Mouse (Mus musculus) heart, embryonic 12.5 days (tissue): ENCODE data around the gene Pds5a. TPM values are rescaled to one million over a fixed set of nuclear protein-coding genes. Genes with fewer than 3 reads are reported as not detected.
"Not testable (repeated sequence)": the region's sequence is repeated elsewhere in the genome, so short reads cannot be mapped to it uniquely, and the experiment has no call there.

ENCODE experiments used
- ATAC-seq: fragments of 200-750 bp; cut with Nextera tagmentation; 2 replicates; pipeline ENCODE4 v1.8.0; 2017; ENCODE audit warnings: moderate TSS enrichment, moderate library complexity; ENCODE audit not compliant: insufficient number of reproducible peaks, low FRiP score
- H3K27ac ChIP-seq: fragments of 300-500 bp; sonication (generic); 2 replicates; pipeline ENCODE4 v1.5.1; 2016; ENCODE audit warnings: mild to moderate bottlenecking, moderate library complexity; ENCODE audit not compliant: poor library complexity, severe bottlenecking
- H3K27me3 ChIP-seq: fragments of 300-500 bp; sonication (generic); replicated peaks from 2 replicates; pipeline ENCODE4 v1.6.1; 2016; ENCODE audit warnings: mild to moderate bottlenecking, moderate library complexity
- H3K36me3 ChIP-seq: fragments of 300-500 bp; sonication (generic); 2 replicates; pipeline ENCODE4 v1.6.1; 2016; ENCODE audit warnings: mild to moderate bottlenecking, moderate library complexity
- H3K4me1 ChIP-seq: fragments of 300-500 bp; sonication (generic); replicated peaks from 2 replicates; pipeline ENCODE4 v1.6.1; 2016; ENCODE audit warnings: mild to moderate bottlenecking
- H3K4me2 ChIP-seq: fragments of 300-500 bp; sonication (generic); 2 replicates; pipeline ENCODE4 v1.6.1; 2016; ENCODE audit warnings: mild to moderate bottlenecking, moderate library complexity
- H3K4me3 ChIP-seq: fragments of 300-500 bp; sonication (generic); 2 replicates; pipeline ENCODE4 v1.5.1; 2016; ENCODE audit warnings: mild to moderate bottlenecking
- H3K9ac ChIP-seq: fragments of 300-500 bp; sonication (generic); 2 replicates; pipeline ENCODE4 v1.6.1; 2016; ENCODE audit warnings: mild to moderate bottlenecking, moderate library complexity
- H3K9me3 ChIP-seq: fragments of 300-500 bp; sonication (generic); replicated peaks from 2 replicates; pipeline ENCODE4 v1.6.1; 2016; ENCODE audit warnings: mild to moderate bottlenecking, moderate library complexity
- WGBS: fragments of 180-500 bp; shearing (Covaris S2); methylation state at CpG from one replicate; pipeline ENCODE4 v1.1.7; 2016; 5-methylcytosine and 5-hydroxymethylcytosine counted together
- polyA plus RNA-seq: library from polyadenylated mRNA; unstranded; fragments of >200 nt; fragmentation: Nextera tagmentation; extraction: Ambion mirVana; gene quantifications from 2 replicates; pipeline ENCODE4 v1.2.1, GENCODE M21; 2016

Pds5a gene
- polyA plus RNA-seq, 1 experiment from 2014 or later = 61.7 TPM

- Histone ChIP-seq H3K36me3 (peaks cover 27% of the 10 kb centered on the region), H3K4me1 (peaks cover 24% of the 10 kb centered on the region)
- H3K27me3 ChIP-seq, H3K9me3 ChIP-seq, H3K4me3 ChIP-seq, H3K9ac ChIP-seq, ATAC-seq, H3K27ac ChIP-seq, H3K4me2 ChIP-seq: not testable (repeated sequence)
- 74% methylated on average over 3 of the region's 3 CpGs for WGBS
Measured at GRCm38 (mm10) chr5:65694076-65694475, 4.0 kb downstream of the Pds5a start.

- no peak overlapping the region for H3K4me2 ChIP-seq
- H3K4me3 ChIP-seq = no peak overlapping the region
- ATAC-seq = no peak
- no peaks in the 10 kb centered on the region for H3K27me3 ChIP-seq
- H3K36me3 ChIP-seq = peaks cover 27% of the 10 kb centered on the region
- peaks cover 24% of the 10 kb centered on the region for H3K4me1 ChIP-seq
- H3K27ac ChIP-seq = no peak overlapping the region
- no peaks in the 10 kb centered on the region for H3K9me3 ChIP-seq
- no peak overlapping the region for H3K9ac ChIP-seq
Measured at GRCm38 (mm10) chr5:65693018-65693417, 5.1 kb downstream of the Pds5a start.

- H3K4me2 ChIP-seq = no peak overlapping the region
- no peak for ATAC-seq
- no peak overlapping the region for H3K4me3 ChIP-seq
- H3K27ac ChIP-seq = no peak overlapping the region
- H3K9ac ChIP-seq = no peak overlapping the region
- H3K9me3 ChIP-seq = no peaks in the 10 kb centered on the region
- no peaks in the 10 kb centered on the region for H3K27me3 ChIP-seq
- H3K4me1 ChIP-seq = 0 out of 2 replicates have a peak, but pooled peaks cover 4% of the 10 kb centered on the region
- H3K36me3 ChIP-seq = peaks cover 33% of the 10 kb centered on the region
- 91% methylated on average over 3 of the region's 3 CpGs for WGBS
Measured at GRCm38 (mm10) chr5:65688806-65689205, 9.3 kb downstream of the Pds5a start.

- H3K27ac ChIP-seq = no peak overlapping the region
- no peak for ATAC-seq
- 0 out of 2 replicates have a peak, but pooled peaks cover 4% of the 10 kb centered on the region for H3K4me1 ChIP-seq
- H3K4me2 ChIP-seq = no peak overlapping the region
- WGBS = 86% methylated on average over 3 of the region's 3 CpGs
- H3K4me3 ChIP-seq = no peak overlapping the region
- H3K27me3 ChIP-seq = no peaks in the 10 kb centered on the region
- peaks cover 24% of the 10 kb centered on the region for H3K36me3 ChIP-seq
- H3K9me3 ChIP-seq = no peaks in the 10 kb centered on the region
- no peak overlapping the region for H3K9ac ChIP-seq
Measured at GRCm38 (mm10) chr5:65686806-65687205, 11.3 kb downstream of the Pds5a start.

- Histone ChIP-seq H3K36me3 (peaks cover 25% of the 10 kb centered on the region), H3K4me1 (peaks cover 12% of the 10 kb centered on the region), H3K4me2 (no peak overlapping the region), H3K9me3 (no peaks in the 10 kb centered on the region; the same call in 1 of the 2 replicates), H3K27ac (0 out of 2 replicates have a peak overlapping the region, but pooled peaks have one; percentile 15), H3K9ac (no peak overlapping the region), H3K27me3 (no peaks in the 10 kb centered on the region), H3K4me3 (no peak overlapping the region)
- no peak for ATAC-seq
- WGBS = 70% methylated on average over 5 of the region's 5 CpGs
Measured at GRCm38 (mm10) chr5:65678826-65679225, 19.2 kb downstream of the Pds5a start.

GRCm38 (mm10) chr5:65672162-65672561 is 25.9 kb downstream of the Pds5a start:
- Histone ChIP-seq H3K4me2 (no peak overlapping the region), H3K27ac (no peak overlapping the region), H3K9ac (no peak overlapping the region), H3K27me3 (no peaks in the 10 kb centered on the region), H3K4me3 (no peak overlapping the region), H3K36me3 (peaks cover 32% of the 10 kb centered on the region), H3K4me1 (no peaks in the 10 kb centered on the region; the same call in 1 of the 2 replicates), H3K9me3 (peaks cover 3% of the 10 kb centered on the region; the same call in 1 of the 2 replicates)
- ATAC-seq = no peak

GRCm38 (mm10) chr5:65667644-65668043 is 30.4 kb downstream of the Pds5a start:
- H3K9ac ChIP-seq = no peak overlapping the region
- 89% methylated on average over 3 of the region's 3 CpGs for WGBS
- no peak overlapping the region for H3K27ac ChIP-seq
- peaks cover 13% of the 10 kb centered on the region for H3K36me3 ChIP-seq
- H3K4me2 ChIP-seq = no peak overlapping the region
- H3K4me1 ChIP-seq = peaks cover 3% of the 10 kb centered on the region
- H3K27me3 ChIP-seq = no peaks in the 10 kb centered on the region
- no peak for ATAC-seq
- no peaks in the 10 kb centered on the region for H3K9me3 ChIP-seq
- no peak overlapping the region for H3K4me3 ChIP-seq

- Histone ChIP-seq H3K4me3 (no peak overlapping the region), H3K4me2 (no peak overlapping the region), H3K4me1 (peaks cover 3% of the 10 kb centered on the region; the same call in 1 of the 2 replicates), H3K27me3 (no peaks in the 10 kb centered on the region), H3K36me3 (peaks cover 18% of the 10 kb centered on the region), H3K9ac (no peak overlapping the region), H3K27ac (no peak overlapping the region), H3K9me3 (no peaks in the 10 kb centered on the region)
- 82% methylated on average over 1 of the region's 1 CpGs for WGBS
- ATAC-seq = no peak
Measured at GRCm38 (mm10) chr5:65665370-65665769, 32.7 kb downstream of the Pds5a start.

- Histone ChIP-seq H3K36me3 (peaks cover 25% of the 10 kb centered on the region), H3K9ac (no peak overlapping the region), H3K9me3 (no peaks in the 10 kb centered on the region), H3K27me3 (no peaks in the 10 kb centered on the region), H3K4me1 (peaks cover 3% of the 10 kb centered on the region; the same call in 1 of the 2 replicates), H3K4me2 (no peak overlapping the region), H3K4me3 (no peak overlapping the region), H3K27ac (no peak overlapping the region)
- no peak for ATAC-seq
- WGBS = 93% methylated on average over 2 of the region's 2 CpGs
Measured at GRCm38 (mm10) chr5:65661958-65662357, 36.1 kb downstream of the Pds5a start.

GRCm38 (mm10) chr5:65653786-65654185 is 44.3 kb downstream of the Pds5a start:
- Histone ChIP-seq H3K4me3 (no peak overlapping the region), H3K4me2 (no peak overlapping the region), H3K36me3 (peaks cover 61% of the 10 kb centered on the region), H3K9ac (no peak overlapping the region), H3K27me3 (no peaks in the 10 kb centered on the region), H3K27ac (no peak overlapping the region), H3K9me3 (no peaks in the 10 kb centered on the region), H3K4me1 (no peaks in the 10 kb centered on the region)
- WGBS = 93% methylated on average over 5 of the region's 5 CpGs
- ATAC-seq = no peak

GRCm38 (mm10) chr5:65638896-65639295 is 59.2 kb downstream of the Pds5a start:
- Histone ChIP-seq H3K9ac (no peak overlapping the region), H3K4me2 (no peak overlapping the region), H3K36me3 (peaks cover 66% of the 10 kb centered on the region), H3K27ac (no peak overlapping the region), H3K9me3 (no peaks in the 10 kb centered on the region), H3K4me3 (no peak overlapping the region), H3K27me3 (no peaks in the 10 kb centered on the region), H3K4me1 (no peaks in the 10 kb centered on the region)
- no peak for ATAC-seq
- 89% methylated on average over 1 of the region's 1 CpGs for WGBS

GRCm38 (mm10) chr5:65624340-65624739 is 73.7 kb downstream of the Pds5a start:
- Histone ChIP-seq H3K9me3 (no peaks in the 10 kb centered on the region), H3K27ac (no peak overlapping the region), H3K36me3 (peaks cover 49% of the 10 kb centered on the region), H3K4me3 (no peak overlapping the region), H3K27me3 (no peaks in the 10 kb centered on the region), H3K9ac (no peak overlapping the region), H3K4me2 (no peak overlapping the region), H3K4me1 (no peaks in the 10 kb centered on the region)
- ATAC-seq = 0 out of 2 replicates have a peak, but pooled peaks have one; percentile 64
